Mouse (Mus musculus) brain, embryonic 14.5 days (tissue): ENCODE data around the gene P4ha2.

Experiments used
- CTCF ChIP-seq: fragments of 200-500 bp; IDR thresholded peaks from 2 replicates; pipeline ENCODE4 v1.5.1; 2012; ENCODE audit warnings: inconsistent platforms, mild to moderate bottlenecking, moderate library complexity, borderline replicate concordance; ENCODE audit not compliant: insufficient read depth, insufficient read length; ENCODE audit errors: extremely low read depth
- POLR2A ChIP-seq: fragments of 200-500 bp; IDR thresholded peaks from 2 replicates; pipeline ENCODE4 v1.6.1; 2012; ENCODE audit warnings: mild to moderate bottlenecking, inconsistent platforms, borderline replicate concordance; ENCODE audit not compliant: poor library complexity, insufficient read depth, insufficient read length, severe bottlenecking; ENCODE audit errors: extremely low read depth

DNA sequence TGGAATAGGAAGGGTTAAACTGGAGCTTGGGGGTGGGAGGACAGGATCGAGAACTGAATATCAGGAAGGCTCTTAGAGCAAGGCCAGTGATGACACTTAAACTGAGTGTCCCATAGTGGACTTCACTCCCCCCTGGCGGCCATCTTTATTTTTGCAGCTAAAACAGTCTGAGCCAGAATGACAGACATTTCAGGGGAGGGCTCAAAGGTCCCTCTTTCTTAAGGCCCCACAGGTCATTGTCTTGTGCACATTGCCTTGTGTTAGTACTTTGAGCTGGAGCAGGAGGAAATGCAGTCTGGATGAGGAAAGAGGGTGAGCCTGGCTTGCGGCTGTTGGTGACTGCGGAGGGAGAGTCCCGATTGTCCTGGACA is 11.0 kb upstream of the P4ha2 start:
- TF ChIP-seq POLR2A = no peak
- TF ChIP-seq CTCF = peak; percentile 81
